Mouse (Mus musculus) kidney, adult 2 months (tissue): Measurements from ENCODE around the gene Gm10681. TPM values are rescaled to one million over a fixed set of nuclear protein-coding genes. Genes with fewer than 3 reads are reported as not detected.
A peak's percentile ranks its signal among the peaks of the same experiment; 100 is the strongest.
"Not testable (repeated sequence)": the region's sequence is repeated elsewhere in the genome, so short reads cannot be mapped to it uniquely, and the experiment has no call there.

ENCODE experiments used
- DNase-seq: peaks from one replicate; pipeline ENCODE4 v3.0.0; 2021
- H3K27ac ChIP-seq: fragments of 200-500 bp; 2 replicates; pipeline ENCODE4 v1.5.1; 2012; ENCODE audit warnings: low read depth, low read length, control low read depth, inconsistent platforms; ENCODE audit not compliant: insufficient read depth
- H3K27me3 ChIP-seq: fragments of 200-500 bp; replicated peaks from 2 replicates; pipeline ENCODE4 v1.6.1; 2012; ENCODE audit warnings: mild to moderate bottlenecking, moderate library complexity, low read length, inconsistent platforms; ENCODE audit not compliant: control insufficient read depth, insufficient read depth
- H3K36me3 ChIP-seq: fragments of 200-500 bp; 2 replicates; pipeline ENCODE4 v1.6.1; 2012; ENCODE audit warnings: mild to moderate bottlenecking, moderate library complexity, low read length, inconsistent platforms; ENCODE audit not compliant: control insufficient read depth, insufficient read depth
- H3K4me1 ChIP-seq: fragments of 200-500 bp; 2 replicates; pipeline ENCODE4 v1.6.1; 2011; ENCODE audit warnings: low read length; ENCODE audit not compliant: control insufficient read depth, insufficient read depth
- H3K4me3 ChIP-seq: fragments of 200-500 bp; 2 replicates; pipeline ENCODE4 v1.5.1; 2011; ENCODE audit warnings: mild to moderate bottlenecking, low read depth, low read length, control low read depth; ENCODE audit not compliant: insufficient read depth
- CTCF ChIP-seq: fragments of 200-500 bp; conservative IDR thresholded peaks from 2 replicates; pipeline ENCODE4 v1.5.1; 2011; ENCODE audit warnings: low read depth, mild to moderate bottlenecking, control low read depth, low read length, moderate library complexity, mixed read lengths; ENCODE audit not compliant: insufficient read depth, insufficient read length
- POLR2A ChIP-seq: fragments of 200-500 bp; IDR thresholded peaks from one replicate; pipeline ENCODE4 v1.6.1; 2011; ENCODE audit warnings: low read depth, low read length, control low read depth
- WGBS: fragments of 180-500 bp; shearing (Covaris S2); methylation state at CpG from one replicate; pipeline ENCODE4 v1.1.7; 2018; 5-methylcytosine and 5-hydroxymethylcytosine counted together
- polyA plus RNA-seq: library from polyadenylated mRNA; depleted of rRNA; stranded (reverse); fragments of >200 nt; gene quantifications from 2 replicates; pipeline ENCODE4 v1.2.3, GENCODE M21; 2012; rRNA removed

Gene Gm10681
- 795 and 1,015 TPM in 2 replicates for polyA plus RNA-seq

GRCm38 (mm10) chr3:98588707-98589106 is at the start of gene Gm10681:
Gene Gm10681, minus strand, starts transcription at chr3:98588807.
- TF ChIP-seq CTCF (no peak), POLR2A (no peak)
- H3K4me3 ChIP-seq = no peak within 1 kb of the TSS
- DNase-seq = no peak
- H3K4me1 ChIP-seq = no peaks in the 10 kb centered on the region
- H3K36me3 ChIP-seq = no peaks in the 10 kb centered on the region
- H3K27ac ChIP-seq = no peak within 1 kb of the TSS
- no peaks in the 10 kb centered on the region for H3K27me3 ChIP-seq

GRCm38 (mm10) chr3:98635145-98635544 is 46.5 kb upstream of the Gm10681 start:
- no peaks in the 10 kb centered on the region for H3K4me1 ChIP-seq
- DNase-seq = peak; percentile 13
- 29% methylated on average over 1 of the region's 1 CpGs for WGBS
- H3K4me3 ChIP-seq = no peak overlapping the region
- H3K36me3 ChIP-seq = no peaks in the 10 kb centered on the region
- TF ChIP-seq POLR2A = no peak
- no peak for TF ChIP-seq CTCF
- H3K27me3 ChIP-seq = no peaks in the 10 kb centered on the region
- no peak overlapping the region for H3K27ac ChIP-seq

GRCm38 (mm10) chr3:98630152-98630551 is 41.5 kb upstream of the Gm10681 start, which contains the start of gene Hsd3b5:
Gene Hsd3b5, minus strand, starts transcription at chr3:98630252.
- Histone ChIP-seq H3K36me3 (no peaks in the 10 kb centered on the region), H3K27me3 (no peaks in the 10 kb centered on the region), H3K4me1 (no peaks in the 10 kb centered on the region; the same call in 1 of the 2 replicates), H3K27ac (no peak within 1 kb of the TSS), H3K4me3 (no peak within 1 kb of the TSS)
- DNase-seq = no peak
- TF ChIP-seq CTCF (no peak), POLR2A (no peak)

GRCm38 (mm10) chr3:98629633-98630032 is 41.0 kb upstream of the Gm10681 start:
- DNase-seq = no peak
- 87% methylated on average over 3 of the region's 3 CpGs for WGBS
- TF ChIP-seq POLR2A (no peak), CTCF (no peak)
- no peak overlapping the region for H3K27ac ChIP-seq
- H3K4me1 ChIP-seq = no peaks in the 10 kb centered on the region; the same call in 1 of the 2 replicates
- H3K27me3 ChIP-seq = no peaks in the 10 kb centered on the region
- H3K4me3 ChIP-seq = no peak overlapping the region
- H3K36me3 ChIP-seq = no peaks in the 10 kb centered on the region

GRCm38 (mm10) chr3:98616786-98617185 is 28.2 kb upstream of the Gm10681 start:
- H3K36me3 ChIP-seq, H3K27ac ChIP-seq, DNase-seq: not testable (repeated sequence)

GRCm38 (mm10) chr3:98616244-98616643 is 27.6 kb upstream of the Gm10681 start:
- not testable (repeated sequence) for H3K27me3 ChIP-seq, H3K4me1 ChIP-seq, H3K4me3 ChIP-seq, H3K36me3 ChIP-seq, H3K27ac ChIP-seq, DNase-seq
- 24% methylated on average over 2 of the region's 2 CpGs for WGBS

More at GRCm38 (mm10) chr3:98616786-98617185, 28.2 kb upstream of the Gm10681 start:
- H3K27me3 ChIP-seq, H3K4me3 ChIP-seq, H3K4me1 ChIP-seq: not testable (repeated sequence)
- WGBS = 73% methylated on average over 1 of the region's 1 CpGs

GRCm38 (mm10) chr3:98614406-98614927 is 25.9 kb upstream of the Gm10681 start:
- H3K27ac ChIP-seq, H3K4me1 ChIP-seq, H3K4me3 ChIP-seq, DNase-seq, H3K36me3 ChIP-seq, H3K27me3 ChIP-seq: not testable (repeated sequence)
- WGBS = 66% methylated on average over 2 of the region's 2 CpGs

GRCm38 (mm10) chr3:98613963-98614362 is 25.4 kb upstream of the Gm10681 start:
- no peaks in the 10 kb centered on the region for H3K36me3 ChIP-seq
- H3K4me3 ChIP-seq = no peak overlapping the region
- H3K4me1 ChIP-seq = no peaks in the 10 kb centered on the region; the same call in 1 of the 2 replicates
- TF ChIP-seq POLR2A (no peak), CTCF (no peak)
- DNase-seq = no peak
- no peaks in the 10 kb centered on the region for H3K27me3 ChIP-seq
- H3K27ac ChIP-seq = no peak overlapping the region

GRCm38 (mm10) chr3:98613540-98613939 is 24.9 kb upstream of the Gm10681 start:
- H3K4me1 ChIP-seq, H3K27ac ChIP-seq, H3K36me3 ChIP-seq, H3K27me3 ChIP-seq, DNase-seq, H3K4me3 ChIP-seq: not testable (repeated sequence)
